Mouse (Mus musculus): ENCODE results near the gene Adk.

DNA sequence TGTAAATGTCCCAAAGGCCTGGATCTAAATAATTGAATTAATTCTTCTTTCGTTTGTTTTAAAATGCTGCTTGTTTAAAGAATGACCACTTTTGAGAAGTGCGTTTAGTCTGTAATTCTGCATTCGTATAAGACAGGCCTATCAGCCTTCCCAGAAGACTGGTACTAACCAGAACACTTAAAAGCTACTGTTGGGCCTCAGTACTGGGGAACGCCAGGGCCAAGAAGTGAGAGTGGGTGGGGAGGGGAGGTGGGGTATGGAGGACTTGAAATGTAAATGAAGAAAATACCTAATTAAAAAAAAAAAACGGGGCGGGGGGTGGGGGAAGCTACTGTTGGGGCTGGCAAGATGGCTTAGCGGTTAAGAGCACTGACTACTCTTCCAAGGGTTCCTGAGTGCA, 347.1 kb downstream of the Adk start:
- TF ChIP-seq POLR2A (IDR thresholded peaks at IDR 0.05; ENCODE audit: borderline replicate concordance, extremely low read depth, low read depth, low read length) (no peak), CTCF (IDR thresholded peaks at IDR 0.05; ENCODE audit: insufficient read depth, low read length) (no peak)

Data from lung, adult 2 months (tissue).